Mouse (Mus musculus) cerebral cortex, adult 2 months (tissue): Measurements from ENCODE around the gene Spag4.

ENCODE experiments used
- WGBS: fragments of 180-500 bp; shearing (Covaris S2); methylation state at CpG from one replicate; pipeline ENCODE4 v1.1.7; 2018; 5-methylcytosine and 5-hydroxymethylcytosine counted together

Gene Spag4

GRCm38 (mm10) chr2:156111358-156112079, 46.5 kb downstream of the Spag4 start, which contains the start of the genes Cpne1 and Rbm12:
Gene Cpne1, minus strand, starts transcription at chr2:156111965.
Gene Rbm12, minus strand, starts transcription at chr2:156111978.
- 2% methylated on average over 74 of the region's 74 CpGs for WGBS

- WGBS, result 11% methylated on average over 5 of the region's 5 CpGs
Measured at GRCm38 (mm10) chr2:156112080-156112423, 47.1 kb downstream of the Spag4 start.
